Mouse (Mus musculus): Measurements from ENCODE around the gene Rtl8c. TPM values are rescaled to one million over a fixed set of nuclear protein-coding genes. Genes with fewer than 3 reads are reported as not detected.

Rtl8c gene
- total RNA-seq, 2 experiments from 2014 or later = 238 to 271 TPM

Other genes with a start within 250 kb of the Rtl8c start
- 10 to 100 TPM; 12.3 to 15.9 TPM for gene Mospd1, start 237.5 kb upstream of the Rtl8c start, total RNA-seq (2021)
- gene Etd, start 173.1 kb upstream of the Rtl8c start, total RNA-seq (2021) = not detected
- not detected for gene Gm14597, start 947 bp downstream of the Rtl8c start, total RNA-seq (2021)
- 100 to 1,000 TPM; 285 to 399 TPM for gene Rtl8a, start 35.6 kb downstream of the Rtl8c start, total RNA-seq (2021)
- gene Rtl8b, start 62.4 kb downstream of the Rtl8c start, total RNA-seq (2021) = 100 to 1,000 TPM; 236 to 284 TPM
- gene 4930502E18Rik, start 116.8 kb downstream of the Rtl8c start, total RNA-seq (2021) = under 1 TPM; 0.22 to 0.36 TPM
- gene 1700013H16Rik, start 149.8 kb downstream of the Rtl8c start, total RNA-seq (2021) = not detected
- not detected for gene Zfp36l3, start 168.4 kb downstream of the Rtl8c start, total RNA-seq (2021)
- 1 to 10 TPM; 1.1 TPM for gene Xlr, start 189.7 kb downstream of the Rtl8c start, total RNA-seq (2021)

Data from left cerebral cortex, postnatal 36 days (tissue).